Comparison of ENCODE assay signal across 23 mouse cellular contexts in the genomic region with DNA sequence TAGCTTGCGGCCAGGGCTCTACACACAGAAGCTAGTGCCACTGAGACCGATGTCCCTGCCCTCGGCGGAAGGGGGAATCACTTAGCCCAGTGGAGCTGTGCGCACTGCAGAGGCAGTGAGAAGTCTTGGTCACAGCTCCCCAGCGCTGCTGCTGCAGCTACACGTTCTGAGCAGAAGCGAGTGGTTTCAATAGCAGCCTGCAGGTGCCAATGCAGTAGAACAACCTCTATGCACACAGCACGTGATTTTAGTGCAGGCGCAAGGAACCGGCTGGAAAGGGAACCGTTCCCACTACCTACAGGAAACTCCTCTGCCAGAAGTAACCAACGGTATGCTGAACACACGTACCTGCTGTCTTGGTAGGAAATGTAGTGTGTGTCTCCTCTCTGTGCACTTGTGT.
DNase-seq lines count a peak whose midpoint lies in the region; ATAC-seq and TF ChIP-seq lines count a peak whose summit lies in the region.
"Had no signal": no experiment of that assay in that cellular context is flagged by ENCODE, and none has a peak within 500 bp of the region (broad histone marks: within the 10 kb centered on the region; RNA-seq: fewer than 3 reads in every experiment).

No protein-coding gene starts in this region.

- TF ChIP-seq CTCF in layer of hippocampus, adult 2 months (conservative IDR thresholded peaks at IDR 0.05), result no peak

- peak overlapping the region; percentile 58; the same call in 1 of the 2 replicates for H3K27ac ChIP-seq in layer of hippocampus, adult 2 months
- H3K27ac ChIP-seq: embryonic facial prominence, embryonic 10.5 days; gastrocnemius, adult 2 months; hindbrain, embryonic 15.5 days had no signal

- no peak overlapping the region for H3K4me3 ChIP-seq in layer of hippocampus, adult 2 months
- H3K4me3 ChIP-seq: embryonic facial prominence, embryonic 10.5 days; erythroblast, embryonic 14.5 days; forebrain, embryonic 10.5 days; gastrocnemius, adult 2 months; heart, embryonic 13.5 days; hindbrain, embryonic 15.5 days had no signal

- ATAC-seq in frontal cortex, adult (ENCODE audit: low TSS enrichment), result peak; percentile 9
- ATAC-seq: CD4-positive, CD25-positive, alpha-beta regulatory T cell, adult 4 months had no signal

- no peak for DNase-seq in frontal cortex, adult 2 months (ENCODE audit: extremely low spot score in 1 of 2, low spot score in 1 of 2)
- DNase-seq in layer of hippocampus, adult 2 months (ENCODE audit: low spot score in 2 of 2), result no peak
- DNase-seq in layer of hippocampus, adult 8-10 months (ENCODE audit: low spot score in 2 of 2), result no peak
- peak; percentile 30 for DNase-seq in ZHBTc4 (ENCODE audit: low read depth, low spot score)
- no peak for DNase-seq in thymus, postnatal 36 days
- no peak for DNase-seq in lung, postnatal 25 days (ENCODE audit: low spot score)
- DNase-seq: adrenal gland, adult 2 months; adrenal gland, postnatal 25 days; B cell, adult 2 months; cerebellum, adult 2 months; cerebellum, postnatal 10 days; gastrocnemius, adult 2 months; gastrocnemius, postnatal 25 days; heart, postnatal 36 days; kidney, adult 11 months; kidney, adult 9 months had no signal
